Comparison of ENCODE assay signal across 17 mouse cellular contexts in genomic region chr1:138929985-138930384, GRCm38 (mm10). TPM values are rescaled to one million over a fixed set of nuclear protein-coding genes. Genes with fewer than 3 reads are reported as not detected.
A peak's percentile ranks its signal among the peaks of the same experiment; 100 is the strongest.
DNase-seq lines count a peak whose midpoint lies in the region; ATAC-seq and TF ChIP-seq lines count a peak whose summit lies in the region.
"Had no signal": no experiment of that assay in that cellular context is flagged by ENCODE, and none has a peak within 500 bp of the region (broad histone marks: within the 10 kb centered on the region; RNA-seq: fewer than 3 reads in every experiment).

No protein-coding gene starts in this region.

- H3K36me3 ChIP-seq in heart, embryonic 10.5 days: no peaks in the 10 kb centered on the region
- H3K36me3 ChIP-seq in lung, embryonic 16.5 days (ENCODE audit: control insufficient read depth, insufficient read depth, low read length): no peaks in the 10 kb centered on the region
- H3K36me3 ChIP-seq in thymus, adult 2 months (ENCODE audit: control insufficient read depth, insufficient read depth, low read length): no peaks in the 10 kb centered on the region
- H3K36me3 ChIP-seq: limb, embryonic 10.5 days; liver, embryonic 13.5 days had no signal

- TF ChIP-seq CTCF in embryonic fibroblast, embryonic 13.5 days (IDR thresholded peaks at IDR 0.05; ENCODE audit: borderline replicate concordance, insufficient read depth, low read length): no peak
- TF ChIP-seq CTCF in thymus, adult 2 months (IDR thresholded peaks at IDR 0.05; ENCODE audit: borderline replicate concordance, control insufficient read depth, extremely low read depth, insufficient read depth, low read length, poor library complexity): no peak

- H3K9ac ChIP-seq in lung, embryonic 16.5 days (ENCODE audit: low read length): no peak overlapping the region
- H3K9ac ChIP-seq: liver, embryonic 13.5 days had no signal

- H3K27me3 ChIP-seq in heart, embryonic 10.5 days (ENCODE audit: insufficient read depth, poor library complexity, severe bottlenecking): no peaks in the 10 kb centered on the region
- H3K27me3 ChIP-seq in lung, embryonic 16.5 days (ENCODE audit: control insufficient read depth, insufficient read depth, low read depth, low read length): no peaks in the 10 kb centered on the region
- no peaks in the 10 kb centered on the region for H3K27me3 ChIP-seq in thymus, adult 2 months (ENCODE audit: control insufficient read depth, insufficient read depth, low read length)
- H3K27me3 ChIP-seq: liver, embryonic 13.5 days; Patski had no signal

- H3K27ac ChIP-seq in heart, embryonic 10.5 days: 0 out of 2 replicates have a peak overlapping the region, but pooled peaks have one; percentile 42
- H3K27ac ChIP-seq in lung, embryonic 16.5 days (ENCODE audit: low read length): peak overlapping the region; percentile 44
- H3K27ac ChIP-seq in embryonic fibroblast, embryonic 13.5 days (ENCODE audit: insufficient read depth, low read length): peak overlapping the region; percentile 86
- no peak overlapping the region for H3K27ac ChIP-seq in thymus, adult 2 months (ENCODE audit: control insufficient read depth, insufficient read depth, low read length)
- H3K27ac ChIP-seq: limb, embryonic 10.5 days had no signal

- no peak overlapping the region for H3K4me3 ChIP-seq in heart, embryonic 10.5 days
- H3K4me3 ChIP-seq in lung, embryonic 16.5 days (ENCODE audit: low read length): no peak overlapping the region
- H3K4me3 ChIP-seq in embryonic fibroblast, embryonic 13.5 days (ENCODE audit: insufficient read depth, low read length): no peak overlapping the region
- no peak overlapping the region for H3K4me3 ChIP-seq in thymus, adult 2 months (ENCODE audit: control insufficient read depth, insufficient read depth, low read length)
- H3K4me3 ChIP-seq: erythroblast, embryonic 14.5 days; limb, embryonic 10.5 days; liver, embryonic 13.5 days had no signal

- 63% methylated on average over 3 of the region's 3 CpGs for WGBS in heart, embryonic 10.5 days
- 20% methylated on average over 3 of the region's 3 CpGs for WGBS in lung, embryonic 16.5 days
- 59% methylated on average over 3 of the region's 3 CpGs for WGBS in thymus, adult 2 months

- no peak for TF ChIP-seq POLR2A in embryonic fibroblast, embryonic 13.5 days (IDR thresholded peaks at IDR 0.05; ENCODE audit: low read depth, low read length)
- no peak for TF ChIP-seq POLR2A in thymus, adult 2 months (IDR thresholded peaks at IDR 0.05; ENCODE audit: control insufficient read depth, extremely low read depth, insufficient read depth, low read length, poor library complexity)

- H3K4me2 ChIP-seq in lung, embryonic 16.5 days (ENCODE audit: low read depth, low read length): no peak overlapping the region
- H3K4me2 ChIP-seq: liver, embryonic 13.5 days had no signal

- 0 out of 2 replicates have a peak, but pooled peaks have one; percentile 15 for ATAC-seq in lung, embryonic 16.5 days (ENCODE audit: low read depth)
- ATAC-seq: forebrain, embryonic 16.5 days; inflammation-experienced regulatory T-cells, adult 6 months; Patski had no signal

- no peaks in the 10 kb centered on the region for H3K9me3 ChIP-seq in heart, embryonic 10.5 days
- H3K9me3 ChIP-seq in lung, embryonic 16.5 days (ENCODE audit: control insufficient read depth, low read length): no peaks in the 10 kb centered on the region
- H3K9me3 ChIP-seq: limb, embryonic 10.5 days; liver, embryonic 13.5 days had no signal

- H3K4me1 ChIP-seq in heart, embryonic 10.5 days: peaks cover 7% of the 10 kb centered on the region; the same call in 1 of the 2 replicates
- peaks cover 22% of the 10 kb centered on the region for H3K4me1 ChIP-seq in lung, embryonic 16.5 days (replicated peaks; ENCODE audit: control insufficient read depth, insufficient read depth, low read length)
- H3K4me1 ChIP-seq in embryonic fibroblast, embryonic 13.5 days (ENCODE audit: control insufficient read depth, insufficient read depth, low read length): peaks cover 23% of the 10 kb centered on the region
- no peaks in the 10 kb centered on the region for H3K4me1 ChIP-seq in thymus, adult 2 months (replicated peaks; ENCODE audit: control insufficient read depth, insufficient read depth, low read length)

- DNase-seq in heart, embryonic 10.5 days (ENCODE audit: low spot score): no peak
- no peak for DNase-seq in heart, adult 9 months (ENCODE audit: low spot score in 2 of 2)
- no peak for DNase-seq in lung, postnatal 10 days
- DNase-seq in thymus, adult 2 months: no peak
- DNase-seq in right cerebral cortex, postnatal 10 days (ENCODE audit: low spot score in 2 of 2): no peak
- DNase-seq: cerebellum, adult 8-10 months; liver, embryonic 13.5 days; midbrain, embryonic 14.5 days; right cerebral cortex, adult 18-20 months; spleen, adult 18-20 months had no signal

RNA-seq across cellular contexts. Expression of gene Dennd1b, which starts 33.2 kb away (rescaled TPM):
- 9.3 and 11.2 TPM in 2 replicates for polyA plus RNA-seq in heart, embryonic 10.5 days (2016; fragmentation: Nextera tagmentation; extraction: Ambion mirVana)
- polyA plus RNA-seq in lung, embryonic 16.5 days (2015; fragmentation: Nextera tagmentation; extraction: Ambion mirVana): 7.0 and 9.1 TPM in 2 replicates
- polyA plus RNA-seq in embryonic fibroblast, embryonic 13.5 days (2011; ENCODE audit: insufficient read length, low read depth, missing spikeins): 9.7 and 12.3 TPM in 2 replicates
- 20.2 and 20.7 TPM in 2 replicates for polyA plus RNA-seq in thymus, adult 2 months (2012; rRNA removed)
- polyA plus RNA-seq: erythroblast, embryonic 14.5 days had no signal
